Mouse (Mus musculus): ENCODE results near the gene Pkp4. TPM values are rescaled to one million over a fixed set of nuclear protein-coding genes. Genes with fewer than 3 reads are reported as not detected.
"Not testable (repeated sequence)": the region's sequence is repeated elsewhere in the genome, so short reads cannot be mapped to it uniquely, and the experiment has no call there.

Gene Pkp4
- total RNA-seq, 2 experiments from 2014 or later, result 200 to 224 TPM

GRCm38 (mm10) chr2:59383852-59384776 is 223.5 kb downstream of the Pkp4 start:
- no peak overlapping the region for H3K4me3 ChIP-seq
- no peak for TF ChIP-seq CTCF (IDR thresholded peaks at IDR 0.05)
- intact Hi-C loops (cut with DNase I), result no loop called here
- H3K27ac ChIP-seq, result no peak overlapping the region; the same call in 1 of the 2 replicates
- no peak for DNase-seq (ENCODE audit: extremely low spot score in 1 of 2, low spot score in 2 of 2)

- intact Hi-C loops (cut with DNase I), result no loop called here
- DNase-seq (ENCODE audit: extremely low spot score in 1 of 2, low spot score in 2 of 2), result no peak
- no peak for TF ChIP-seq CTCF (IDR thresholded peaks at IDR 0.05)
- Histone ChIP-seq H3K27ac (no peak overlapping the region), H3K4me3 (no peak overlapping the region)
Measured at GRCm38 (mm10) chr2:59385211-59385935, 224.7 kb downstream of the Pkp4 start.

- no peak for DNase-seq (ENCODE audit: extremely low spot score in 1 of 2, low spot score in 2 of 2)
- no peak overlapping the region for H3K27ac ChIP-seq
- intact Hi-C loops (cut with DNase I), result loop anchor here (10.0 kb wide), 1 partner anchor 745 kb away; no protein-coding TSS in a partner anchor
- H3K4me3 ChIP-seq, result no peak overlapping the region
- TF ChIP-seq CTCF (IDR thresholded peaks at IDR 0.05), result no peak
Measured at GRCm38 (mm10) chr2:59389971-59390370, 229.3 kb downstream of the Pkp4 start.

- intact Hi-C loops (cut with DNase I), result loop anchor here (10.0 kb wide), 1 partner anchor 742 kb away; no protein-coding TSS in a partner anchor
Measured at GRCm38 (mm10) chr2:59393177-59393576, 232.5 kb downstream of the Pkp4 start.

GRCm38 (mm10) chr2:59394651-59395050 is 234.0 kb downstream of the Pkp4 start:
- intact Hi-C loops (cut with DNase I), result loop anchor here (10.0 kb wide), 1 partner anchor 740 kb away; no protein-coding TSS in a partner anchor
- no peak for DNase-seq (ENCODE audit: extremely low spot score in 1 of 2, low spot score in 2 of 2)
- TF ChIP-seq CTCF (IDR thresholded peaks at IDR 0.05), result no peak
- H3K4me3 ChIP-seq, result no peak overlapping the region
- no peak overlapping the region for H3K27ac ChIP-seq

More at GRCm38 (mm10) chr2:59393177-59393576, 232.5 kb downstream of the Pkp4 start:
- Histone ChIP-seq H3K27ac (no peak overlapping the region), H3K4me3 (no peak overlapping the region)
- no peak for TF ChIP-seq CTCF (IDR thresholded peaks at IDR 0.05)
- DNase-seq (ENCODE audit: extremely low spot score in 1 of 2, low spot score in 2 of 2), result no peak

GRCm38 (mm10) chr2:59395160-59395650 is 234.6 kb downstream of the Pkp4 start:
- not testable (repeated sequence) for H3K4me3 ChIP-seq; H3K27ac ChIP-seq; DNase-seq (ENCODE audit: extremely low spot score in 1 of 2, low spot score in 2 of 2)
- intact Hi-C loops (cut with DNase I), result loop anchor here (10.0 kb wide), 1 partner anchor 740 kb away; no protein-coding TSS in a partner anchor

DNA sequence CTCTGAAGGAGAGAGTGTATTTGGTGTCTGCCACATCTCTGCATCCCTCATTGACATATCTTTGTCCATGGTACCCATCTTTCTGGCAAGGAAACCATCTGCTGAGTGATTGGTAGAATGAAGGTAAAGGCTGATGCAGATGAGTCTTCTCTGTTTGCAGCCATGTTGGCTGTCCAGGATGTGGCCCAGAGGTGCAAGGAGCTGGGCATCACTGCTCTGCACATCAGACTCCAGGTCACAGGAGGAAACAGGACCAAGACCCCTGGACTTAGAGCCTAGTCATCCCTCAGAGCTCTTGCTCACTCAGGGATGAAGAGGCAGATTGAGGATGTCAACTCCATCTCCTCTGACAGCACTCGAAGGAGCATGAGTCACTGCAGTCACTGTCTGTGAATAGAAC is 235.9 kb downstream of the Pkp4 start:
- Histone ChIP-seq H3K4me3 (no peak overlapping the region), H3K27ac (no peak overlapping the region)
- intact Hi-C loops (cut with DNase I), result loop anchor here (10.0 kb wide), 1 partner anchor 738 kb away; no protein-coding TSS in a partner anchor
- no peak for DNase-seq (ENCODE audit: extremely low spot score in 1 of 2, low spot score in 2 of 2)
- no peak for TF ChIP-seq CTCF (IDR thresholded peaks at IDR 0.05)

DNA sequence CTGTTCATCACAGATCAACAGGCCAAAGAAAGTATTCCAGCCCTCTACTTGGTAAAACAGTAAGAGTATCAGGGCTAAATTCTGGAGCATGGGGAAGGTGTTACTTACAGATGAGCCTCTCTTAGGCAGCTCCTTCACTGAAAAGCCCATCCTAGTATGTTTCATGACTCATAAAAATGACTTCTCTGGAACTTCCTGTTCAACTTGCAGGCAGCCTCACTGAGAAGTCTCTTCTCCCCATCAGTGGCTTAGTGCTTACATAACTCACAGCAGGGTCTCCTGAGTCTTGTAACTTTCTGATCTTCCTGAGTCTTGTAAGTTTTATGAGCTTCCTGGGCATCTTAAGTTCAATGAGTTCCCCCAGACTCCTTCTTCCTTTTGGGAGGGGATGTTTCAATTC is 236.9 kb downstream of the Pkp4 start:
- H3K27ac ChIP-seq, result no peak overlapping the region
- no peak for DNase-seq (ENCODE audit: extremely low spot score in 1 of 2, low spot score in 2 of 2)
- no peak for TF ChIP-seq CTCF (IDR thresholded peaks at IDR 0.05)
- H3K4me3 ChIP-seq, result no peak overlapping the region
- intact Hi-C loops (cut with DNase I), result loop anchor here (10.0 kb wide), 1 partner anchor 737 kb away; no protein-coding TSS in a partner anchor

- intact Hi-C loops (cut with DNase I), result no loop called here
- H3K27ac ChIP-seq, result peak overlapping the region; percentile 60
- DNase-seq (ENCODE audit: extremely low spot score in 1 of 2, low spot score in 2 of 2), result no peak
- H3K4me3 ChIP-seq, result no peak overlapping the region
- no peak for TF ChIP-seq CTCF (IDR thresholded peaks at IDR 0.05)
Measured at GRCm38 (mm10) chr2:59400901-59401378, 240.3 kb downstream of the Pkp4 start.

DNA sequence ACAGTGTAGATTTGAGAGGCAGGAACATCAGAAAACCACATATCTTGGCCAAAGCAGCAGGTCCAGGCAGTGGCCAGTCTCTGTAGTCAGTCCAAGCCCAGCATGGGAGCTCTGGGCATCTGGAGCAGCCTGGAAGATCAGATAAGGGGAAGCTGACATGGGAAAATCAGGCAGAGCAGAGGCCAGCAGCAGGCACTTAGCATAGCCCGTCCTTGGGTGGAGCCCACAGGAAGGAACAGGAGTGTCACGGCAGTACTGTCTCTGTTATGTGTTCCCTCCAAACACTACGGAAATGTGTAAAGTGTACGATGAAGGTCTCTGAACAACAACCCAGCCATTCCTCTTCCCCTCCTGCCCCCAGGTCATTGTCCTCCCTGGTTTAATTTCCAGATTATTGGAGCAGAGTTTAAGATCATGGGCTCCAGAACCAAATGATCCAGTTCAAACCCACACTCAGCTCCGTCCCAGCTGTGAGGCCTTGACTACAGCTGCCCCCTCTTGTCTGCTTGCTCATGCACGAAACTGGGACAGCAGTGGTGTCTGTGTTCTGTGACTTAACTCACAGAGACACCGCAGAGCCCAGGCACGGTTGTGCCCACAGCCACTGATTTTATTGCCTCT is 241.3 kb downstream of the Pkp4 start:
- Histone ChIP-seq H3K4me3 (no peak overlapping the region), H3K27ac (peak overlapping the region; percentile 60; the same call in 1 of the 2 replicates)
- TF ChIP-seq CTCF (IDR thresholded peaks at IDR 0.05), result no peak
- intact Hi-C loops (cut with DNase I), result no loop called here
- no peak for DNase-seq (ENCODE audit: extremely low spot score in 1 of 2, low spot score in 2 of 2)

DNA sequence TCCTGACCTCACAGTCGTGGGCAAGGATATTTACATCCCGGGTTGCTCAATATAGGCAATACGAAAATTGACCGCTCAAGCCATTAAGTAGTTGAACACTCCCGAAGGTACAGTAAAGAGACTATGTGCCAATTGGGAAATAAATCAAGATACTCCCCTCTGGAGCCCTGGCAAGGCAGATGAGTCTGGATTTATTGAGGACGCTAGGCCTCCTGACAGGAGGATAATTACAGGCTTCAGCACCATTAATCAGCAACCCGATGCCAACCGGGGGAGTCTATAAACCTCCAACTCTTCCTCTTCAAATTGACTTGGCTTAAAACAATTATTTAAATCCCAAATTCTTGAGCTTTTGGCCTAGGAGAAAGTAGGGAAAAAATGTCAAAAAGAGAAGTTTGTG is 243.4 kb downstream of the Pkp4 start:
- intact Hi-C loops (cut with DNase I), result no loop called here
- H3K27ac ChIP-seq, result no peak overlapping the region
- TF ChIP-seq CTCF (IDR thresholded peaks at IDR 0.05), result no peak
- DNase-seq (ENCODE audit: extremely low spot score in 1 of 2, low spot score in 2 of 2), result no peak
- H3K4me3 ChIP-seq, result no peak overlapping the region

Other genes with a start within 250 kb of the Pkp4 start
- 10 to 100 TPM; 12.6 to 14.2 TPM for gene Ccdc148, start 167 bp upstream of the Pkp4 start, total RNA-seq (2021)